Mouse (Mus musculus): ENCODE data around the gene Hypm. TPM values are rescaled to one million over a fixed set of nuclear protein-coding genes. Genes with fewer than 3 reads are reported as not detected.

The Hypm gene
- polyA plus RNA-seq, 1 experiment = not detected

- WGBS = 72% methylated on average over 2 of the region's 2 CpGs
- TF ChIP-seq CTCF (IDR thresholded peaks at IDR 0.05; ENCODE audit: borderline replicate concordance, control insufficient read depth, extremely low read depth, insufficient read depth, low read length, poor library complexity) (no peak), POLR2A (IDR thresholded peaks at IDR 0.05; ENCODE audit: control insufficient read depth, extremely low read depth, insufficient read depth, low read length, poor library complexity) (no peak)
- H3K4me3 ChIP-seq (ENCODE audit: control insufficient read depth, insufficient read depth, low read length) = no peak within 1 kb of the TSS
- H3K27me3 ChIP-seq (ENCODE audit: control insufficient read depth, insufficient read depth, low read length) = no peaks in the 10 kb centered on the region
- no peak for DNase-seq
- H3K36me3 ChIP-seq (ENCODE audit: control insufficient read depth, insufficient read depth, low read length) = no peaks in the 10 kb centered on the region
- H3K4me1 ChIP-seq (replicated peaks; ENCODE audit: control insufficient read depth, insufficient read depth, low read length) = no peaks in the 10 kb centered on the region
- no peak within 1 kb of the TSS for H3K27ac ChIP-seq (ENCODE audit: control insufficient read depth, insufficient read depth, low read length)
Measured at GRCm38 (mm10) chrX:9885322-9885721, 38.6 kb downstream of the Hypm start, which contains the start of gene Sytl5. TSS of gene Sytl5 (plus strand) at chrX:9885622.

Other genes starting within 250 kb of the Hypm start
- gene Dynlt3, start 183.9 kb upstream of the Hypm start, polyA plus RNA-seq (2012; rRNA removed) = 9.5 and 9.8 TPM in 2 replicates
- not detected in 2 replicates for gene H2al3, start 2.8 kb downstream of the Hypm start, polyA plus RNA-seq (2012; rRNA removed)
- gene Sytl5, start 38.7 kb downstream of the Hypm start, polyA plus RNA-seq (2012; rRNA removed) = not detected in 2 replicates

Data from thymus, adult 2 months (tissue).